Mouse (Mus musculus) frontal cortex, postnatal 25 days (tissue): ENCODE measurements around the gene Pknox1.

Source experiments
- DNase-seq, 2 experiments: peaks; one replicate each; pipeline ENCODE4 v3.0.0; 2022; ENCODE audit warnings: low spot score in 2 of 2

The Pknox1 gene

GRCm38 (mm10) chr17:31646199-31647002 lies 81.9 kb downstream of the Pknox1 start:
- no peak for DNase-seq

GRCm38 (mm10) chr17:31652152-31652551 lies 87.6 kb downstream of the Pknox1 start:
- DNase-seq, result no peak

- no peak for DNase-seq
Observed at GRCm38 (mm10) chr17:31653277-31653676, 88.7 kb downstream of the Pknox1 start.

GRCm38 (mm10) chr17:31655366-31655765 lies 90.8 kb downstream of the Pknox1 start:
- DNase-seq, result no peak

GRCm38 (mm10) chr17:31656682-31657081 lies 92.1 kb downstream of the Pknox1 start:
- no peak for DNase-seq
